Mouse (Mus musculus): ENCODE data around the gene Kdm4a.

GRCm38 (mm10) chr4:118090449-118090848, 89.4 kb downstream of the Kdm4a start:
- TF ChIP-seq POLR2A (IDR thresholded peaks at IDR 0.05; ENCODE audit: insufficient read length, low read depth) (no peak), TCF12 (IDR thresholded peaks at IDR 0.05; ENCODE audit: insufficient read depth, poor library complexity, severe bottlenecking) (no peak), MAX (IDR thresholded peaks at IDR 0.05; ENCODE audit: low read depth) (no peak), USF1 (IDR thresholded peaks at IDR 0.05; ENCODE audit: low read depth) (no peak), REST (IDR thresholded peaks at IDR 0.05; ENCODE audit: insufficient read depth, insufficient read length) (no peak), E2F4 (IDR thresholded peaks at IDR 0.05; ENCODE audit: insufficient read depth) (no peak), CEBPB (IDR thresholded peaks at IDR 0.05; ENCODE audit: insufficient read depth, poor library complexity, severe bottlenecking) (no peak)

All from myocyte (in vitro differentiated cells).